Mouse (Mus musculus) kidney, adult 2 months (tissue): ENCODE data around the gene Dsp. TPM values are rescaled to one million over a fixed set of nuclear protein-coding genes. Genes with fewer than 3 reads are reported as not detected.

Experiments
- DNase-seq: peaks from one replicate; pipeline ENCODE4 v3.0.0; 2021
- H3K27ac ChIP-seq: fragments of 200-500 bp; 2 replicates; pipeline ENCODE4 v1.5.1; 2012; ENCODE audit warnings: low read depth, low read length, control low read depth, inconsistent platforms; ENCODE audit not compliant: insufficient read depth
- H3K27me3 ChIP-seq: fragments of 200-500 bp; replicated peaks from 2 replicates; pipeline ENCODE4 v1.6.1; 2012; ENCODE audit warnings: mild to moderate bottlenecking, moderate library complexity, low read length, inconsistent platforms; ENCODE audit not compliant: control insufficient read depth, insufficient read depth
- H3K36me3 ChIP-seq: fragments of 200-500 bp; 2 replicates; pipeline ENCODE4 v1.6.1; 2012; ENCODE audit warnings: mild to moderate bottlenecking, moderate library complexity, low read length, inconsistent platforms; ENCODE audit not compliant: control insufficient read depth, insufficient read depth
- H3K4me1 ChIP-seq: fragments of 200-500 bp; 2 replicates; pipeline ENCODE4 v1.6.1; 2011; ENCODE audit warnings: low read length; ENCODE audit not compliant: control insufficient read depth, insufficient read depth
- H3K4me3 ChIP-seq: fragments of 200-500 bp; 2 replicates; pipeline ENCODE4 v1.5.1; 2011; ENCODE audit warnings: mild to moderate bottlenecking, low read depth, low read length, control low read depth; ENCODE audit not compliant: insufficient read depth
- CTCF ChIP-seq: fragments of 200-500 bp; conservative IDR thresholded peaks from 2 replicates; pipeline ENCODE4 v1.5.1; 2011; ENCODE audit warnings: low read depth, mild to moderate bottlenecking, control low read depth, low read length, moderate library complexity, mixed read lengths; ENCODE audit not compliant: insufficient read depth, insufficient read length
- POLR2A ChIP-seq: fragments of 200-500 bp; IDR thresholded peaks from one replicate; pipeline ENCODE4 v1.6.1; 2011; ENCODE audit warnings: low read depth, low read length, control low read depth
- WGBS: fragments of 180-500 bp; shearing (Covaris S2); methylation state at CpG from one replicate; pipeline ENCODE4 v1.1.7; 2018; 5-methylcytosine and 5-hydroxymethylcytosine counted together
- polyA plus RNA-seq: library from polyadenylated mRNA; depleted of rRNA; stranded (reverse); fragments of >200 nt; gene quantifications from 2 replicates; pipeline ENCODE4 v1.2.3, GENCODE M21; 2012

Dsp gene
- polyA plus RNA-seq, 1 experiment = 5.1 TPM

DNA sequence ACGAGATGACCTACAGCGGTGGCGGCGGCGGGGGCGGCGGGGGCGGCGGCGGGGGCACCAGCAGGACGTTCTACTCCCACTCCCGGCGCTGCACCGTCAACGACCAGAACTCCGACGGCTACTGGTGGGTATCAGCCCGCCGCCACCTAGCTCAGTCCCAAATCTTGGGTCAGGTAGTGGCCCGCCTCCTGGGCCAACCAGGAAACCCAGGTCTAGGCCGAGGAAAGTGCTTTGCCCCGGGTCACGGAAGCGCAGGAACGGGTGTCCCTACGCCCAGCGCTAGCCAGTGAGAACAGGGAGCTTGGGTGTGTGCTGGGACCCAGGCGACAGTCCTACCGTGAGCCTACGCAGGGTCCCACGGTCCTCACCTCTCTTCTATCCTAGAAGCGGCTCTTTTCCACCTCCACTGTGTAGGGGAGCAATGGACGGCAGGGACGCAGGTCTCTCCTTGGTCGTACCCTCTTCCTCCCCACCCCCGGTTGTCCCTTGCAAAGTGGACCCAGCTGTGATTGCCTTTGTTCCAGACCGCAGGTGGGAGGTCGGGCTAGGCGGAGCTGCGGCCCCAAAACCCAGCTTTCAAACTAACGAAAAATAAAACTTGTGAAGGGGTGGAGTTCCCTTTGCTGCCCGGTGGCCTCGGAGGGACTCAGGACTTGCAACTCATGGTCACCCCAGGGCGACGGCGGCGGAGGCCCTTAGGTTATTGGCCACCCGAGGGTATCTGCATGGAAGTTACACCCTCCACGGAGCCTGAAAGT lies 756 bp downstream of the Dsp start:
- Histone ChIP-seq H3K4me3 (peak overlapping the region; percentile 57), H3K27me3 (no peaks in the 10 kb centered on the region; the same call in 1 of the 2 replicates), H3K36me3 (no peaks in the 10 kb centered on the region), H3K27ac (peak overlapping the region; percentile 54), H3K4me1 (no peaks in the 10 kb centered on the region; the same call in 1 of the 2 replicates)
- TF ChIP-seq POLR2A (no peak), CTCF (no peak)
- peak; percentile 14 for DNase-seq
- 1% methylated on average over 49 of the region's 49 CpGs for WGBS

DNA sequence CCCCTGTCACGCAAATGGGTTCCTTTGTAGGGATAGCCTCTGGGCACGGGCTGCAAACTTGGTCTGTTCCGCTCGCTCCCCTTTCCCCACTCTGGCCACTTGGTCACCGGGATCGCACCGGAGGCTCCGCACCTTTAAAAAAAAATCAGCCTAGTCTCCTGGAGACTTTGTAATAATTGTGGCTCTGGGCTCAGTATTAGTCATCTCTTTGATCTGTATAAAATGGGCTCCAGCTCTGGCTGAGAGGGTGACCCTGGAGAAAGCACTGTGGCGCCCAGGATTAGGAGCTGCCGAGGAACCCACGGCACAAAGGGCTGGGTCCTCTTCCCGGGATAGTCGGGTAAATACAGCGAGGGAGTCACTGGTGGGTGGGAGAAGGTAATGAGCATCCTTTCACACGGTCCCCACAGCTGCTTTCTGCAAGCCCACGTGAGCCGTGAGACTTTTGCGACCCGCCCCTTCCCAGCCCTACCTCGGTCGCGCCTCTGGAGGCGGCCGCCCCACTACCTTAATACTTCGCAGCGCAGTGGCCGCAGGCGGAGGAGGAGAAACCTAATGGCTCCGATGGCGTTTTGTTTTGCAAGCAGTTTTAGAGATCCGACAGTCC lies 1.4 kb downstream of the Dsp start:
- TF ChIP-seq CTCF (no peak), POLR2A (no peak)
- DNase-seq = peak; percentile 21
- peak overlapping the region; percentile 54 for H3K27ac ChIP-seq
- H3K4me1 ChIP-seq = no peaks in the 10 kb centered on the region; the same call in 1 of the 2 replicates
- H3K36me3 ChIP-seq = no peaks in the 10 kb centered on the region
- WGBS = 4% methylated on average over 31 of the region's 31 CpGs
- no peaks in the 10 kb centered on the region; the same call in 1 of the 2 replicates for H3K27me3 ChIP-seq
- H3K4me3 ChIP-seq = peak overlapping the region; percentile 57

DNA sequence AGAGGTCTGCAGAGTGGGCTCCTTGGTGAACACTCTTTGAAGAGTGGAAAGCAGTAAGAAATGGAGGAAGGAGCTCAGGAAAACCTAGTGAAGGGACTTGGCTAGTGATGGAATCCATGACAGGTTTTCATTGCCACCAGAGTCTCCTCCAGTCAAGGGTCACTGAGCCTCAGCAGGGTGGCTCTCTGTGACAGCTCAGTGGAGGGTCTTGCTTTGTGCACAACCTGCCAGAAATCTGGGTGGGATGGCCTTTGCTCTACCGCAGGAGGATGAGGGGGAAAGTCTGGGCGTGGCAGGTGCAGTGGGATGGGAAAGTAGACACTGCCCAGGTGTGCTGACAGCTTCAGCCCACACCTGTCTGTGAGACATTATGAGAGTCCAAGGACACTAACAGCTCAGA lies 4.4 kb downstream of the Dsp start:
- whole genome bisulfite sequencing = 46% methylated on average over 2 of the region's 2 CpGs
- no peak for DNase-seq
- Histone ChIP-seq H3K27me3 (no peaks in the 10 kb centered on the region; the same call in 1 of the 2 replicates), H3K4me3 (no peak overlapping the region), H3K27ac (no peak overlapping the region), H3K36me3 (no peaks in the 10 kb centered on the region), H3K4me1 (no peaks in the 10 kb centered on the region; the same call in 1 of the 2 replicates)
- TF ChIP-seq POLR2A (no peak), CTCF (no peak)

DNA sequence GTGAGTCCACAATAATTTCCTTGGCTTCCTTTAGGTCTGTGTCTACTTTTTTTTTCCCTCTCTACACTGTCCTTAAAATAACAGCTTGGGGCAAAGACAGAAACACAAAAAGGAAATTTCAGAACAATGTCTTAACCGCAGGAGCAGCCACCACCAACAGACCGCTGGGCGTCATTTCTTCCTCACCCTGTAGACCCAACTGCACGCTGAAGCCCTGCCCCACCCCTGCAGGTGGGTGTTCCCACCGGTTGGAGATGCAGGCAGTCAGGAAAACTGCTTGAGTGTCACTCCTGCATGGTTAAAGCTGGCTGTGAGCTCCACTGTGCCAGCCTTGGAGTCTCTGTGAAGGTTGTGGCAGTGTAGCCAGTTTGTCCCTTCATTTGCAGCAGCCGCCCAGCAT lies 6.5 kb downstream of the Dsp start:
- Histone ChIP-seq H3K4me3 (no peak overlapping the region), H3K36me3 (no peaks in the 10 kb centered on the region), H3K27ac (no peak overlapping the region), H3K4me1 (no peaks in the 10 kb centered on the region), H3K27me3 (no peaks in the 10 kb centered on the region; the same call in 1 of the 2 replicates)
- no peak for DNase-seq
- WGBS = 40% methylated on average over 6 of the region's 6 CpGs
- TF ChIP-seq CTCF (no peak), POLR2A (no peak)

DNA sequence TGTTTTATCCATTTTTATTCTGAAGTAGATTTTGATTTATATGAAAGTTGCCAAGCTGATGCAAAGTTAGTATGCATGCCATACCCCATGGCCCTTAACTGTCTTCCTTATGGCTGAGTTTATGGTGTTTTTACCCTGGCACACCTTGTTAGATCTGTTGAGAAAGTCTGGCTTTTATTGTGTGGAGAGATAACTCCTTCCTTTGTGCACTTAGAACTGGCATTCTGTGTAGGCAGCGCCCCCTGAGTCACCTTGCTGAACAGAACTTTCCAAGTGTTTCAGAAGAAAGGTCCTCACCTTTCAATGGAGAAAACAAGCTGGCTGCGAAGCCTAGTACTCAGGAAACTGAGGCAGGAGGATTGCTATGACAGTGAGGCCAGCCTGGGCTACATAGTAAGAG lies 10.9 kb downstream of the Dsp start:
- WGBS = 78% methylated on average over 2 of the region's 2 CpGs
- no peak overlapping the region for H3K27ac ChIP-seq

DNA sequence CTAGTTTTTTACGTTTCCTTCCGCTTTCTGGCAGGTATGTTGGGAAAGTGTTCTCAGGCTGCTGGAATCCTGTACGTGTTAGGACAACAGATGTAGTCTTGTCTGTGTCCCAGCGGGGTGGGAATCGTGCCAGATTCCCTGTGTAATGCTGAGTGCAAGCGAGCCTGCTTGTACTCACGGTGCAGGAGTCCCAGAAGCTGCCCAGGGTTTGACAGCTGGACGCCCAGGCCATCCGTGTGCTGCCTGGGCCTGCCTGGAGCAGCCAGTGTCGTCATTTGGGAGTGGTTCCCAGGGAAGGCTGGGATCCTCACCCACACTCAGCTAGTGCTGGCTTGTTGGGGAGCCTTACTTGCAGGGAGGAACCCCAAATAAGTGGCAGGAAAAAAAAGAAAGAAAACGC lies 11.6 kb downstream of the Dsp start:
- no peak overlapping the region for H3K4me3 ChIP-seq
- H3K27ac ChIP-seq = no peak overlapping the region
- H3K36me3 ChIP-seq = no peaks in the 10 kb centered on the region
- H3K4me1 ChIP-seq = no peaks in the 10 kb centered on the region
- no peaks in the 10 kb centered on the region; the same call in 1 of the 2 replicates for H3K27me3 ChIP-seq
- no peak for TF ChIP-seq POLR2A
- TF ChIP-seq CTCF = no peak
- no peak for DNase-seq
- WGBS = 40% methylated on average over 11 of the region's 11 CpGs

More for the DNA sequence above, 10.9 kb downstream of the Dsp start:
- H3K4me1 ChIP-seq = no peaks in the 10 kb centered on the region
- TF ChIP-seq CTCF = no peak
- no peak for TF ChIP-seq POLR2A
- DNase-seq = no peak
- no peak overlapping the region for H3K4me3 ChIP-seq
- H3K27me3 ChIP-seq = no peaks in the 10 kb centered on the region; the same call in 1 of the 2 replicates
- no peaks in the 10 kb centered on the region for H3K36me3 ChIP-seq

DNA sequence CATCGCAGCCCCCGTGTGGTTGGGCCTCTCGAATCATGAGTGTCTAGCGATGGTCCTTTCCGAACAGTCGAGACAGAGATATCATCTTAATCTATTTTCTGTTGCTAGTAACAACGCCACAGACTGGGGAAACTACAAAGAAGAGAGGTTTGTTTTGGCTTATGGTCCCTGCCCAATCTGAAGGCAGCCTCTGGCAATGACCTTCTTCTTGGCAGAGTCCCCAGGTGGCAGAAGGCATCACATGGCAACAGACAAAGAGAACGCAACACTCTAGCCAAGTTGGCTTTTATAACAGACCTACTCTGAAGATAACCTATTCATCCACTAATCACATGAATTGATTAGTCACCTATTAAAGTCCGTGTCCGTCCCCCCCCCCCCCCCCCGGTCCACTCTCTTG lies 13.8 kb downstream of the Dsp start:
- DNase-seq = no peak
- no peak for TF ChIP-seq CTCF
- TF ChIP-seq POLR2A = no peak
- Histone ChIP-seq H3K4me3 (no peak overlapping the region), H3K27me3 (no peaks in the 10 kb centered on the region), H3K4me1 (no peaks in the 10 kb centered on the region), H3K36me3 (no peaks in the 10 kb centered on the region), H3K27ac (no peak overlapping the region)
- WGBS = 82% methylated on average over 11 of the region's 11 CpGs
